Mouse (Mus musculus): ENCODE data around the gene Galnt16.

The Galnt16 gene

GRCm38 (mm10) chr12:80598756-80599155, 80.7 kb downstream of the Galnt16 start:
- peak; percentile 38 for DNase-seq (ENCODE audit: low spot score)

- DNase-seq (ENCODE audit: low spot score) = no peak
These were observed 83.7 kb downstream of the Galnt16 start for GRCm38 (mm10) chr12:80601597-80602269.

- no peak for DNase-seq (ENCODE audit: low spot score)
These were observed 84.4 kb downstream of the Galnt16 start for GRCm38 (mm10) chr12:80602432-80602831.

GRCm38 (mm10) chr12:80603566-80603965, 85.5 kb downstream of the Galnt16 start:
- peak; percentile 33 for DNase-seq (ENCODE audit: low spot score)

- no peak for DNase-seq (ENCODE audit: low spot score)
These were observed 86.1 kb downstream of the Galnt16 start for GRCm38 (mm10) chr12:80604218-80604617.

- no peak for DNase-seq (ENCODE audit: low spot score)
These were observed 90.5 kb downstream of the Galnt16 start for GRCm38 (mm10) chr12:80608576-80608975.

- no peak for DNase-seq (ENCODE audit: low spot score)
These were observed 91.9 kb downstream of the Galnt16 start for GRCm38 (mm10) chr12:80609928-80610327.

GRCm38 (mm10) chr12:80612113-80612791, 94.2 kb downstream of the Galnt16 start:
- DNase-seq (ENCODE audit: low spot score) = no peak

- DNase-seq (ENCODE audit: low spot score) = no peak
These were observed 97.5 kb downstream of the Galnt16 start for GRCm38 (mm10) chr12:80615371-80616257.

- no peak for DNase-seq (ENCODE audit: low spot score)
These were observed 102.4 kb downstream of the Galnt16 start for GRCm38 (mm10) chr12:80620501-80620900.

GRCm38 (mm10) chr12:80631790-80632189, 113.7 kb downstream of the Galnt16 start:
- DNase-seq (ENCODE audit: low spot score) = no peak

- DNase-seq (ENCODE audit: low spot score) = peak; percentile 15
These were observed 124.9 kb downstream of the Galnt16 start for GRCm38 (mm10) chr12:80642725-80643692.

- DNase-seq (ENCODE audit: low spot score) = peak; percentile 90
These were observed 125.8 kb downstream of the Galnt16 start, which contains the start of the genes Slc39a9 and Erh for GRCm38 (mm10) chr12:80643693-80644505. Gene Slc39a9 (plus strand): TSS chr12:80643883. Gene Erh (minus strand): TSS chr12:80644341.

GRCm38 (mm10) chr12:80644506-80644868, 126.4 kb downstream of the Galnt16 start:
- no peak for DNase-seq (ENCODE audit: low spot score)

- DNase-seq (ENCODE audit: low spot score) = no peak
These were observed 128.3 kb downstream of the Galnt16 start for GRCm38 (mm10) chr12:80646377-80646776.

GRCm38 (mm10) chr12:80653951-80654658, 136.0 kb downstream of the Galnt16 start:
- DNase-seq (ENCODE audit: low spot score) = no peak

GRCm38 (mm10) chr12:80654659-80655025, 136.6 kb downstream of the Galnt16 start:
- no peak for DNase-seq (ENCODE audit: low spot score)

- no peak for DNase-seq (ENCODE audit: low spot score)
These were observed 140.6 kb downstream of the Galnt16 start for GRCm38 (mm10) chr12:80658661-80659060.

GRCm38 (mm10) chr12:80662322-80662721, 144.2 kb downstream of the Galnt16 start:
- no peak for DNase-seq (ENCODE audit: low spot score)

GRCm38 (mm10) chr12:80663935-80664334, 145.9 kb downstream of the Galnt16 start:
- DNase-seq (ENCODE audit: low spot score) = no peak
